Mouse (Mus musculus) forebrain, embryonic 15.5 days (tissue): Measurements from ENCODE around the gene Hcls1. TPM values are rescaled to one million over a fixed set of nuclear protein-coding genes. Genes with fewer than 3 reads are reported as not detected.

Source experiments
- ATAC-seq: fragments of 200-750 bp; cut with Nextera tagmentation; replicated peaks from 2 replicates; pipeline ENCODE4 v1.8.0; 2017; ENCODE audit warnings: mild to moderate bottlenecking, moderate TSS enrichment, moderate library complexity
- H3K27ac ChIP-seq: fragments of 300-500 bp; sonication (generic); replicated peaks from 2 replicates; pipeline ENCODE4 v1.5.1; 2015; ENCODE audit warnings: mild to moderate bottlenecking, inconsistent platforms
- H3K27me3 ChIP-seq: fragments of 300-500 bp; sonication (generic); 2 replicates; pipeline ENCODE4 v1.6.1; 2015; ENCODE audit warnings: inconsistent platforms
- H3K36me3 ChIP-seq: fragments of 300-500 bp; sonication (generic); 2 replicates; pipeline ENCODE4 v1.6.1; 2015; ENCODE audit warnings: mild to moderate bottlenecking, inconsistent platforms
- H3K4me1 ChIP-seq: fragments of 300-500 bp; sonication (generic); 2 replicates; pipeline ENCODE4 v1.6.1; 2015; ENCODE audit warnings: inconsistent platforms
- H3K4me2 ChIP-seq: fragments of 300-500 bp; sonication (generic); replicated peaks from 2 replicates; pipeline ENCODE4 v1.6.1; 2015; ENCODE audit warnings: mild to moderate bottlenecking, inconsistent platforms
- H3K4me3 ChIP-seq: fragments of 300-500 bp; sonication (generic); 2 replicates; pipeline ENCODE4 v1.5.1; 2015; ENCODE audit warnings: mild to moderate bottlenecking, inconsistent platforms
- H3K9ac ChIP-seq: fragments of 300-500 bp; sonication (generic); replicated peaks from 2 replicates; pipeline ENCODE4 v1.6.1; 2015; ENCODE audit warnings: mild to moderate bottlenecking, inconsistent platforms
- H3K9me3 ChIP-seq: fragments of 300-500 bp; sonication (generic); 2 replicates; pipeline ENCODE4 v1.6.1; 2016; ENCODE audit warnings: inconsistent platforms
- WGBS: fragments of 180-500 bp; shearing (Covaris S2); methylation state at CpG from one replicate; pipeline ENCODE4 v1.1.7; 2015; ENCODE audit warnings: mixed read lengths; 5-methylcytosine and 5-hydroxymethylcytosine counted together
- polyA plus RNA-seq: library from polyadenylated mRNA; unstranded; fragments of >200 nt; fragmentation: Nextera tagmentation; extraction: Ambion mirVana; gene quantifications from 2 replicates; pipeline ENCODE4 v1.2.1, GENCODE M21; 2015

Gene Hcls1
- polyA plus RNA-seq, 1 experiment from 2014 or later, result 2.1 TPM

DNA sequence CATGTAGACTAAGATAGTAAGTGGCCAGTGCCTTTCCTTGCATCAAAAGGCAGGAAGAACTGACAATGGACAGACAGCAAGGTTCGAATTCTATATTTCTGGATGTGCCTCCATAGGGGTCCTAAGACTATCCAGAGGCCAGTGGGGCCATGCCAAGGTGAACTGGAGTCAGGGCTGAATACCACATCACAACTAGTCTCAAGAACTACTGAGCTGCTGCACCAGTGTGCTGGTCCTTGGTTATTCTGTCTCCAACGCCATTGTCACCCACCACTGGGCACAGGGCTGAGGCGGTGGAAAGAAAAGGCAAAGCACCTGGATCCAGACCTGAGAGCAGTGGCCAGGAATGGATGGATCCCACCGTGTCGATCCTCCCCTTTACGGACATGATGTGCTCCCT, 2.2 kb upstream of the Hcls1 start:
- ATAC-seq, result no peak
- 93% methylated on average over 6 of the region's 6 CpGs for WGBS
- H3K4me3 ChIP-seq, result no peak overlapping the region
- H3K4me1 ChIP-seq, result no peaks in the 10 kb centered on the region
- no peak overlapping the region for H3K9ac ChIP-seq
- peaks cover 46% of the 10 kb centered on the region for H3K36me3 ChIP-seq
- H3K27me3 ChIP-seq, result no peaks in the 10 kb centered on the region
- no peak overlapping the region for H3K27ac ChIP-seq
- H3K4me2 ChIP-seq, result no peak overlapping the region
- H3K9me3 ChIP-seq, result no peaks in the 10 kb centered on the region

DNA sequence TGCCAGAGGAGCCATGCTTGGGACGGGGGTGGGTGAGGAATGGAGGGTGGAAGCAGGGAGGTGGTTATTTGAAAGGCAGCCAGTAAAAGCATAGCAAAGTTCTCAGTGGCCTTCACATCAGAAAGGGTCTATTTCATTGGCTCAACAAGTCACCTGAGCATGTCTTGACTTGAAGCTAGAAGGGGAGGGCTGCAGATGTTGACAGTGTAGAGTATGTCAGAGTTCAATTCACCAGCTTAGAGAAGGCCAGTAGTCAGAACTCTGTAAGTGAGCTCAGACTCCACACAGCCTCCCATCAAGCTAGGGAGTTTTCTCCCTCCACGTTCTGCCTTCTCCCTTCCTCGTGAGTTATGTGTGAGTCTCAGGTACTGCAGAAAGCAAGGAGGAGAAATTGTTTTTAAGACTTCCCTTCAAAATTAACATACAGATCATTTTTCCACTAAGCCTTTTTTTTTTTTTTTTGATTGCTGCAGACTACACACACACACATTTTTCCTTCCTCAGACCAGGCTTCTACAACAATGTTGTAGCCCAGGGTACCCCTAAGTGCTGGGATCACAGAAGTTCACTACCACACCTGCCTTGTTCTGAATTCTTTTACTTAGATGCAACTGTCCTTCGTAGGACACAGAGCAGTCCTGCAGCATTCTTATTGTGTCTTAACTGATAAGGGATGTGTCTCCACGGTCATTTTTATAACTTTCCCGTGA, 497 bp upstream of the Hcls1 start:
- no peak for ATAC-seq
- Histone ChIP-seq H3K4me2 (no peak overlapping the region), H3K36me3 (peaks cover 28% of the 10 kb centered on the region), H3K9me3 (no peaks in the 10 kb centered on the region), H3K27ac (no peak overlapping the region), H3K4me3 (no peak overlapping the region), H3K9ac (no peak overlapping the region), H3K4me1 (no peaks in the 10 kb centered on the region), H3K27me3 (no peaks in the 10 kb centered on the region)
- WGBS, result 87% methylated on average over 6 of the region's 6 CpGs

DNA sequence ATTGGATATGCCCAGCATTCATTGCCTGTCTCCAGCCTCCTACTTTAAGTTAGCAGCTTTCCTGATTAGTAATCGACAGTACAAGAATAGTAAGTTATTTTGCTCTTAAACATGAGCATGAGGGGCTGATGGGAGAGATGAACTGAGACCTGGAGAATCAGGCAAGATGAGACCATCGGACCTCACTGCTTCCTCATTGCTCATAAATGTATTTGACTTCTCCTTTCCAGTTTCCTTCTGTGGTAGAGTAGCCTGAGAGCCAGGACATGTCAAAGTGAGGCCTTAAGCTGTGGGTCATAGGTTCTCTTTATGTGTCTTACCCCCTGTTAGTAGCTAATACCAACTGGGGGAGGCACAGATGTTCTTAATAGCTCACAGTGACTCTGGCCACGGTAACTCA, 1.0 kb downstream of the Hcls1 start:
- Histone ChIP-seq H3K4me1 (no peaks in the 10 kb centered on the region), H3K9me3 (no peaks in the 10 kb centered on the region), H3K4me2 (no peak overlapping the region), H3K27me3 (no peaks in the 10 kb centered on the region), H3K9ac (no peak overlapping the region), H3K4me3 (no peak overlapping the region), H3K36me3 (peaks cover 14% of the 10 kb centered on the region), H3K27ac (no peak overlapping the region)
- ATAC-seq, result no peak
- WGBS, result 91% methylated on average over 3 of the region's 3 CpGs

DNA sequence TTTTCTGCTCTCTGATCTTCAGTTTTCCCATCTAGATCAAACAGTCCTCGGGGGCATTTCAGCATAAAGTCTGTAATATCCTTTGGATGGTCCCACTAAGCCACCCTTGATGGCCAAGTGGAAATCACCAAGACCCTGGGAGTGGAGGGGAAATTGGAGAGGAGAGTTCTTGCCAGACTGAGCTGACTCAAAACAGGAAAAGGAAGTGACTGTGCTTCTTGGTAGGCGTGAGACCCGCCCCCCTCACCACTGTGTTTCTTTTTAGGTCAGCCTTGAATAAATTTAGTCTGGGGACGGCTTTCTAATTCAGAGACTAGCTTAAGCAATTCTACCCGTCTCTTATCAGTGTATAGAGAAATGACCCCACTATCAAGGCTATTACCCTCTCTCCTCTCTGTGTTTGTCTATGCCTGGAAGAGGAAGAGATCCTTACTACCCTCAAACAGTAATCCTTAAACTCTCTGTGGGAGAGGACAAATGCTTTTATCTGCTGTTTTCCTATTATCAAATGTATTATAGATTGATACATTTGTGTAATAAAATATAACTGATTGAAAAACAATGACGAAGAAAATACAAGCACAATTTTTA, 6.4 kb downstream of the Hcls1 start:
- Histone ChIP-seq H3K4me1 (peaks cover 4% of the 10 kb centered on the region; the same call in 1 of the 2 replicates), H3K9ac (no peak overlapping the region), H3K36me3 (no peaks in the 10 kb centered on the region), H3K9me3 (no peaks in the 10 kb centered on the region), H3K27ac (no peak overlapping the region), H3K27me3 (no peaks in the 10 kb centered on the region), H3K4me3 (no peak overlapping the region), H3K4me2 (no peak overlapping the region)
- WGBS, result 83% methylated on average over 6 of the region's 6 CpGs
- no peak for ATAC-seq

DNA sequence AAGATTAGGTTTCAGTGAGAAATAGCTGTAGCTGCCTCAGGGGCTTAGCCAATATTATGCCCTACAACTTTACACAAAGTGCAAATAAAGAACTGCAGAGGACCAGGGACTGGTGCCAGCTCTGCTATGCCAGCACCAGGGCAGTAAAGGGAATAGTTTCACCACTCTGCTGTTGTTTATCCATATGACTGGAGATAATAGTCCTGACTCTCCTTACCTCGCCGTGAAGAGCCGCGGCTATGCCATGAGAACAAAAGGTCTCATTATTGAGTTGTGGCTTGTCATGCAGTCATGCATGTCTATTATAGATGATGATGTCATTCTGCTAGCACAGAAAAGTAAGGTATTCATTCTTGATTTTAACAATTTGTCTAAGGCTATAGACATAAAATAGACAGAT, 7.1 kb downstream of the Hcls1 start:
- ATAC-seq, result no peak
- Histone ChIP-seq H3K27me3 (no peaks in the 10 kb centered on the region), H3K9ac (no peak overlapping the region), H3K27ac (no peak overlapping the region), H3K9me3 (no peaks in the 10 kb centered on the region), H3K4me2 (no peak overlapping the region), H3K4me3 (no peak overlapping the region), H3K4me1 (peaks cover 4% of the 10 kb centered on the region; the same call in 1 of the 2 replicates), H3K36me3 (no peaks in the 10 kb centered on the region)
- 36% methylated on average over 4 of the region's 4 CpGs for WGBS

DNA sequence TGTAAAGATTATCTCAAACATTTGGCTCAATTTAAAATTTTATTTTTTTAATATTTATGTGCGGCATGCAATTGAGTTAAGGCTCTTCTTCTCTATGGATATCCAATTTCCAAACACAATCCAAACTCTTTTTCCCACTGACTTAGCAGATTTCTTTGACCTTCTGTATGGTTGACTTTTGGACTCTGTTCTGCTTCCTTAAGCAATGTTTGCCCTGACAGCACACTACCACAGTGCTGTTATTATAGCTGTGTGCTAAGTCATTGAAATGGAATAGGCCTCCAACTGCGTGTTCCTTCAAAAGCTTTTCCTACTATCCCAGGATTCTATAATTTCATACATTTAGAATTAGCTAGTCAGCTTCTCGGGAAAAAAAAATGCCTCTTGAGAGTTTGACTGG, 8.8 kb downstream of the Hcls1 start:
- H3K9ac ChIP-seq, result no peak overlapping the region
- H3K9me3 ChIP-seq, result no peaks in the 10 kb centered on the region
- 89% methylated on average over 3 of the region's 3 CpGs for WGBS
- no peaks in the 10 kb centered on the region for H3K36me3 ChIP-seq
- H3K27me3 ChIP-seq, result no peaks in the 10 kb centered on the region
- ATAC-seq, result no peak
- H3K4me2 ChIP-seq, result no peak overlapping the region
- no peak overlapping the region for H3K27ac ChIP-seq
- peaks cover 4% of the 10 kb centered on the region; the same call in 1 of the 2 replicates for H3K4me1 ChIP-seq
- H3K4me3 ChIP-seq, result no peak overlapping the region

DNA sequence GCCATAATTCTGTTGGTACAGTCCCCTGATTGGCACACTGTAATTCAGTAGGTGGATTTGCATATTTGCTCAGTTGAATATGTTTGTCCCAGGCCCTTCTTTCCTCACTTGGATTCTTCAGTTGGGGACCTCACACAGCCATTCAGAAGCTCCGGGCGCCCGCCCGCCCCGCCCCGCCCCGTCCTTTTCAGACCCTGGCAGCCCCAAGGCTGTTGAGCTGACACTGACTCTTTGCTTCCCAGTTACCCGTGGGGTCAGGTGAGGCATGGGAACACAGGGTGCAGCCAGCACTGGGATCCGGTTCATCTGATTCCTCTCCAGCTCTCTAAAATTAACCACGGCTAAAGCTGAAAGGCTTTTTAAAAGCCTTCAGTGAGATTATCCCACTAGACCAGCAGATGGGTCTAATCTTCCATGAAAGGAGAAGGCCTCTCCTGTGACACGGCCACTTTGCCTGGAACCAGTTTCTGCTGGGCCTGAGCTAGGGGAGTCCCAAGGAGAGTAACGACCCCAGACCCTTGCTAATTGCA, 10.2 kb downstream of the Hcls1 start:
- Histone ChIP-seq H3K27ac (no peak overlapping the region), H3K4me3 (no peak overlapping the region), H3K4me1 (peaks cover 4% of the 10 kb centered on the region; the same call in 1 of the 2 replicates), H3K9me3 (no peaks in the 10 kb centered on the region), H3K27me3 (no peaks in the 10 kb centered on the region), H3K36me3 (no peaks in the 10 kb centered on the region), H3K4me2 (no peak overlapping the region), H3K9ac (no peak overlapping the region)
- peak; percentile 48; the same call in 1 of the 2 replicates for ATAC-seq
- 11% methylated on average over 12 of the region's 12 CpGs for WGBS

DNA sequence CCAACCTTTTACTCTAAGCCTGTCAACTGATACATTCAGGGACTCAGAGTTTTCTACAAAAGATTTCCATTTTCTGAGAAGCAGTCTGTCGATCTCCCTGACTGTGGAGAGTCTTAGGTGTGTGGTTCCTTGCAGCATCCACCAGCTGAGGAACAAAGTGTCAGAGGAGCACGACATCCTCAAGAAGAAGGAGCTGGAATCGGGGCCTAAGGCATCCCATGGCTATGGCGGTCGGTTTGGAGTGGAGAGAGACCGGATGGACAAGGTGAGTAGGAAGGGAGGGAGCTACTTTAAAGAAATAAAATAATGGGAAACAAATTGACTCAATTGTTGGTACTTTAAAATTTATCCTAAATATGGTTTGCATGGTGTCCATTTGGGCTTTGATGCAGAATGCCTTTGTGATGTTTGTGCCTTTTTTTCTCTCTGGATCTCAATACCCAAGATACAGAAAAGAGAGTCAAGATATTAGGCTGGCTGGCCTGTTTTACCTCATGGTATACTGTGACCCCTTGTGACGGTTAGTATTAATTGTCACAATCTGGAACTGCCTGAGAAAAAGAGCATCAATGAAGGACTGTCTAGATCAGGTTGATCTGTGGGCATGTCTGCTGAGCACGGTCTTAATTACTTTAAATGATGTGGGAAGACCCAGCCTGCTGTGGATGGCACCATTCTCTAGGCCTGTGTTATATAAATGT, 11.8 kb downstream of the Hcls1 start:
- 86% methylated on average over 8 of the region's 8 CpGs for WGBS
- no peak for ATAC-seq
- H3K36me3 ChIP-seq, result no peaks in the 10 kb centered on the region
- H3K9ac ChIP-seq, result no peak overlapping the region
- no peaks in the 10 kb centered on the region for H3K9me3 ChIP-seq
- H3K27me3 ChIP-seq, result no peaks in the 10 kb centered on the region
- H3K4me2 ChIP-seq, result no peak overlapping the region
- peaks cover 4% of the 10 kb centered on the region; the same call in 1 of the 2 replicates for H3K4me1 ChIP-seq
- no peak overlapping the region for H3K27ac ChIP-seq
- H3K4me3 ChIP-seq, result no peak overlapping the region

DNA sequence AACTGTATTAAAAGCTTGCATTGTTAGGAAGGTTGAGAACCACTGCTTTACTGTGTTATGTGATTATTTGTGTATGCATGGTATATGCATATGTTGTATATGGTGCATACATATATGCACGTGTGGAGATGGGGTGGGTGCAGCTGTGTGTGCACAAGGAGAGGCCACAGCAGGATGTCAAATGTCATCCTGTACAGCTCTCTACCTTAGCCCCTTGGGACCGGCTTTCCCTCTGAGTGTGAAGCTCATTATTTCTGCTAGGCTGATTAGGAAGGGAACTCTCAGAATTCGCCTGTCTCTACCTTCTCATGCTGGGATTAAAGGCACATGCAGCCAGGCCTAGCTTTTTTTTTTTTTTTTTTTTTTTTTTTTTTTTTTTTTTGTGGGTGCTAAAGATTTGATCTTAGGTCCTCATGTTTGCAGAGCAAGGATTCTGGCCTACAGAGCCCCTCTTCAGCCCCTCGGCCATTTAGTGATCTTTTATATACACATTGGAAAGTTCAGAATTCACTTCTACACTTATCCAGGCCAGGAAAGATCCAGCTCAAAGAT, 12.9 kb downstream of the Hcls1 start:
- WGBS, result 49% methylated on average over 4 of the region's 4 CpGs
- ATAC-seq, result no peak

DNA sequence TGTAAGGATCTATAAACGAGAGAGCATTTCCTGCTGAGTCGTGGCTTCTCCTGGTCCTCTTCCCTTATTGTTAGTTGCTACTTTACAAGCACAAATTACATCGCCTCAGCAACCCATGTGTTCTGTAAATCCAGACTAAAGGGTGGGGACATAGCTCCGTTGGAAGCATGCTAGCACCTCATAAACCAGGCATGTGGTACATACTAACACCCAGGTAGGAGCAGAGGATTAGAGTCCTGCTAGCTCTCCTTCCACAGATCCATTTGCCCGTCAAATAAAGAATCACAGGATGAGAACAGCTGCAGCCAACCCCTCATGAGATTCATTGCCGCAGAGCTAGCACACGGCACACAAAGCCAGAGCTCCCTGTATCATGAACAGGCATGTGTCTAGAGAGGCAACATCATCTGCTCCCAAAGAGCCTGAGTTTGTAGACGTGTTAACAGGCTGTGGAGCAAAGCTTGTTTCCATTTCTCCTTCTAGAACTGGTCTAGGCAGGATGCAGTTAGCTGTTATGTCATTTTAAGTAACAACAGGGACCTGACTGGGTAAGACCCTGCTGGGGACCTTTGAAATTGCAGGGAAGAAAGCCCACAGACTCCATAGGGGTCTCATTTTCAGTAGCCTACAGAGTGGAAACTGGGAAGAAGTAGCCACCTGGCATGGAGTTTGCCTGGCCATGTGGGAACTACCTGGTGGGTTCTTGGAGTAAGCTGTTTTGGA, 15.0 kb downstream of the Hcls1 start:
- Histone ChIP-seq H3K9me3 (no peaks in the 10 kb centered on the region), H3K4me3 (no peak overlapping the region), H3K27ac (no peak overlapping the region), H3K36me3 (no peaks in the 10 kb centered on the region), H3K27me3 (no peaks in the 10 kb centered on the region), H3K9ac (no peak overlapping the region), H3K4me2 (no peak overlapping the region), H3K4me1 (peaks cover 3% of the 10 kb centered on the region; the same call in 1 of the 2 replicates)
- 62% methylated on average over 8 of the region's 8 CpGs for WGBS
- no peak for ATAC-seq

More for the DNA sequence above, 12.9 kb downstream of the Hcls1 start:
- no peak overlapping the region for H3K4me3 ChIP-seq
- H3K9me3 ChIP-seq, result no peaks in the 10 kb centered on the region
- H3K27ac ChIP-seq, result no peak overlapping the region
- H3K36me3 ChIP-seq, result no peaks in the 10 kb centered on the region
- no peaks in the 10 kb centered on the region for H3K27me3 ChIP-seq
- H3K4me2 ChIP-seq, result no peak overlapping the region
- no peak overlapping the region for H3K9ac ChIP-seq
- H3K4me1 ChIP-seq, result peaks cover 4% of the 10 kb centered on the region; the same call in 1 of the 2 replicates

DNA sequence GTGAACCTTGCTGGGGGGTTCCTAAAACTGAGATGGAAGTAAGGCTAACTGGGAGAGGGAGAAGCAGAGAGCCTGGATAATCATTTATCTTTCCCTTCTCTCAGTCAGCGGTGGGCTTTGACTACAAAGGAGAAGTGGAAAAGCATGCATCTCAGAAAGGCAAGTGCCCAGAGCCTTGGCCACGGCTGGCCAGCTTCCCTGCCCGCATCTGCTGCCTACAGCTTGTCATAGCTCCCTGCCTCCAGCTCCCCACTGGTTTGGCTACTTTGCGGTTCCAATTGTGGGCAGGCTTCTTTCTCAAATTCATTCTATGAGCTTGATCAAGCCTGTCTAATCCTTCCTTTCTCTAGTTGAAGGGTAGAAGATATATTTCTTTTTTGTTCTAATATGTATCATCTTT, 16.2 kb downstream of the Hcls1 start:
- Histone ChIP-seq H3K36me3 (no peaks in the 10 kb centered on the region), H3K27me3 (no peaks in the 10 kb centered on the region), H3K27ac (no peak overlapping the region), H3K4me3 (no peak overlapping the region), H3K9ac (no peak overlapping the region), H3K9me3 (no peaks in the 10 kb centered on the region), H3K4me2 (no peak overlapping the region), H3K4me1 (no peaks in the 10 kb centered on the region)
- ATAC-seq, result no peak
- WGBS, result 22% methylated on average over 4 of the region's 4 CpGs
